Mouse (Mus musculus): ENCODE data around the gene Kdm7a. TPM values are rescaled to one million over a fixed set of nuclear protein-coding genes. Genes with fewer than 3 reads are reported as not detected.

Gene Kdm7a
- total RNA-seq, 4 experiments from 2014 or later: 28.1 to 37.5 (median 29.3) TPM

DNA sequence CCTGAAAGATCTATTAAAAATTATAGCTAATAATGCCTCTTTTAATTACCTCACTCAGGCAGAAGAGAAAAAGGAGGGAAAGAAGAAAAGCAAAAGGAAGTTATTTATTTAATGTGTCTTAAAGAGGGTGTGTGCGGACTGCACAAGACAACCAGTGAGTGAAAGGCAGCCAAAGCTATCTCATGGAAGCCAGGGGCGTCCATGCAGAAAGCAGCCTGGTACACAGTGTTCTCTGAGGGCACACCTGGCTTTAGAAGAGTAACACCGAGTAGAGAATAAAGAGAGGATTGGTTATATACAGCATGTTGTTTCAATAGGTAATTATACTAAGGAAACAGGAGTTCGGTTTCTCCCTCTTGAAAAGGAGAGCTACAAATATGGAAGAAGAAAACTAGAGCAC is 1.6 kb upstream of the Kdm7a start:
- DNase-seq (ENCODE audit: low spot score in 2 of 2): no peak

DNA sequence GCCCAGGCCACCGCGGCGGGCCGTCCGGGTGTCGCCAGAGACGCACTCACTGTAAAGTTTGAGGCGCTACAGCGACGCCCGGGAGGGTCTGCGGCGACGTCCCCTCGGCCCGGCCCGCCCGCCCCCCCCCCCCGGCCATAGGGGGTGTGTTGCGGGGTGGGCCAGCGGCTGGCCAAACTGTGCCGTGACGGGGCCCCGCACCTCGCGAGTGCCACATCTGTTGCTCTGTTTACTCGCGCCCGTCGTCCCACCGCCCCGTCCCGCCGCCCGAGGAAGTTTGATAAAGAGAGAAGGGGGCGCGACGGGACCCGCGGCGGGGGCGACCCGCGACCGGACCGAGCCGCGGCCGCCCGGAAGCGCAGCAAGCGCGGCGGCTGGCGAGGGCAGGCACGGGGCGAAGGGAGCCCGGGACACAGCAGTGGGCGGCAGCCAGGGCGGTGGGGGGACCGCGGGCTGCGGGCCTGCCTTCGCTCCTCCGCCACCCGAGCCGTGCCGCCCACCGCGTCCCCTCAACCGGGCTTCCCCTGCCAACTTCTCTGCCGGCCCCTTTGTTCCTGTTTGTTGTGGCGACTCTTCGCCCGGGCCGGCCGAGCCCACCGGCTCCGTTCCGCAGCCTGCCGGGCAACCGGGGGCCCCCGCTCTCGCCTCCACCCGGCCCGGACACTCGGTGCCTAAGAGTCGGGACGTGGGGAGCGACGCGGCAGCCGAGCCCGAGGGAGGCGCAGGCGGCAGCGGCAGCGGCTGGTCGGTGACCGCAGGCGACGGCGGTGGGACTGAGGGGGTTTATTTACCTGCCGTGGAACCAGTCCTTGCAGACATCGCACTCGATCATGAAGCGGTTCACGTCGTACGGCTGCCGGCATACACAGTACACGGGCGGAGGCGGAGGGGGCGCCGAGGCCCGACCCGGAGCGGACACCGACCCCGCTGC is 674 bp downstream of the Kdm7a start:
- DNase-seq (ENCODE audit: low spot score in 2 of 2): peak; percentile 21 to 55

DNA sequence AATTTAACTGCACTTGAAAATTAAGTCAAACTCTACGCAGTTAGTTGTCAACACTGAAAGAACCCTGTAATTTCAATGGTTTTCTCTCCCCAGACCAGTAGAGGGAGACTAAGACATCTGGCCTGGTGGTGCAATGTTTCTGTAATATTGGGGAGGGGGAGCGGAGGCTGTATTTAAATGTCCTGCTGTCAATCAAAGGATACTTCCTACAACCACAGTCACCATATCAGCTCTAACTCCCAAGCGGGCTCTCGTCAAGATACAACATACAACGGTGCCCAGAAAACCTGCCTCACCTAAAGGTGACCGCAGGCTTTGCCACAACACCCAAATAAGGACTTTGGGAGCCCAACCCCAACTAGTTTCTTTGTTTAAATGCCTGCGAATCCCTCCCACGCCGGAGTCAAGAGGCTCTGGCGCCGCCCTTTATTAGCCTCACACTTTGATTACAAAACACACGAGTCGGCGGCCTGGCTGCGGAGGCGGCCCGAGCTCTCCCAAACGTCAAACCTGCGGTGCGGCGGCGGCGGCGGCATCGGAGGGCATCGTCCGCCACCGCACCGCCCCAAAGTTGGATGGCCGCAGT is 1.4 kb downstream of the Kdm7a start:
- DNase-seq (ENCODE audit: low spot score in 2 of 2): peak in 1 of 2 experiments; percentile 23

DNA sequence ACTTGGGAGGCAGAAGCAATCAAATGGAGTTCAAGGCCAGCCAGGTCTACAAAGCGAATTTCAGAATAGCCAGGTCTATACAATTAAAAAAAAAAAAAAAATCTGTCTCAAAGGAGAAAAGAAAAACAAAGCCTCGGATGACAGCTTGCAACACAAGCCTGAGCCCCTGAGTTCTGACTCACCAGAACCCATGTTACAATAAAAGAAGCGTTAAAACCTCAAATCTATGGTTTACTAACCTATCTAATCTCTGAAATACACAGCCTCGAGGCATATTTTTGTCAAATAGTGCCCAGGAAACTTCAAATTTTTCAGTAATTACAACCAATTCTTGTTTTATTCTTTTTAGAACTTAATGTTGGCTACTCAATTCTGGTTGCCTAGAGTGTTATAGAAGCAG is 2.1 kb downstream of the Kdm7a start:
- no peak for DNase-seq (ENCODE audit: low spot score in 2 of 2)

DNA sequence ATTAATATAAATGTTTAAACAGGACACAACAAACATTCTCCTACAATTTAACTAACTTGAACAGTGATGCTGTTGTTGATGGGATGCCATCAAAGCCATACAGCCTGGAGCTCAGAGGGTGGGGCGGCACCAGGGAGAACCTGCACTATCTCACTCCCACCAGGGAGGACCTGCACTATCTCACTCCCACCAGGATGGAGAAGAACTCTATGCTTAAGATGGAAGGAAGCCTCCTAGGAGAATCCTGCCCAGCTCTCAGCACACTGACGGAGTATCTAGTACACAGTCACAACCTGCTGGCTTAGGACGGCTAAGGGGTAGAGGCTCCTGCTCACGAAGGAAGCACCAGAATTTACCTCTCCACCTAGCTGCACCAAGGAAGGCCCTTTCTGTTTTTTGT is 3.4 kb downstream of the Kdm7a start:
- DNase-seq (ENCODE audit: low spot score in 2 of 2): no peak

DNA sequence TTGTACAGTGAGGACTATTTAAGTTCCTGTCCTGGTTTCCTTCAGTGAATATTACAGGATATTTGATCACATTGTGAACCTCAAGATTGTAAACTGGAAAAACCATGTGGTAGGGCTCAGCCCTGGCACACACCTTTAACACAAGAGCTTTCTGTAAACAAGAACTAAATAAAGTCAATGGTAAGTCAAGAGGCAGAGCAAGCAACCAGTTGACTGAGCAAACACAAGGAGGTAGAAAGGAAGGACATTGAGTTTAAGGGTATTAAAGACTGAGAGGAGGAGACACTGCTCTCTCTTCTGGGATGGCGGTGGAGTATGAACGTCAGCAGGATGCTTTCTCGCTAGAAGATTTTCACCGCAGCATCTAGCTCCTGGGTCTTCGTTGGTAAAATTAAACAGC is 13.6 kb downstream of the Kdm7a start:
- no peak for DNase-seq (ENCODE audit: low spot score in 2 of 2)

DNA sequence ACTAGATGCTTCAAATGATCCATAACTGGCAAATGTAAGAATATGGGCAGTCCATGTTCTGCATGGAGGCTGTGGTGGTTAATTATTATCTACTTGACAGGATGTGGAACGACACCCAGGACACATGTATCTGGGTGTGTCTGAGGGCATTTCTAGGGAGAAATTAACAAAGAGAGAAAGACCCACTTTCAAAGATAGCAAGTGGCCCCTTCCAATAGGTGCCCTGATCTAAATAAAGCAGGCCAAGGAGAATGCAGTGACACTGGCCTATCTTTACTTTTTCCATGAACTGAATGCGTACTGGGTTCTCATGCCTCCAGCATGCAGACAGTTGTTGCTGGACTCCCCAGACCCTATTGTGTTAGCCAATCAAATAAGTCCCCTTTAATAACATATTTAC is 15.1 kb downstream of the Kdm7a start:
- no peak for DNase-seq (ENCODE audit: low spot score in 2 of 2)

DNA sequence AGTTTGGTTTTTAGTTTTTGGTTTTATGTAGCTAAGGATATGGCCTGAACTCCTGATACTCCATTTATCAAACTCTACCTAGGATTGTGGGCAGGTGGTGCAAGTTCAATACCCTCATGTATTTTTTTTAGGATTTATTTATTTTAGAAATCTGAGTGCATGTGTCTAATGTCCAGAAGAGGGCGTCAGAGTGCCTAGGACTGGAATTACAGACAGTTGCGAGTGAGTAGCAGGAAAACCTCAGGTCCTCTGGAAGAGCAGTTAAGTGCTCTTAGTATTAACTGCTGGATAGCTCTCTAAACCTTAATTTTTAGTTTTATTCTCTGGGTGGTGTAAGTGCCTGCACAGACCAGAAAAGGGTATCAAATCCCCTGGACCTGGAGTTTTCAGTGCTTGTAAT is 19.4 kb downstream of the Kdm7a start:
- no peak for DNase-seq (ENCODE audit: low spot score in 2 of 2)

DNA sequence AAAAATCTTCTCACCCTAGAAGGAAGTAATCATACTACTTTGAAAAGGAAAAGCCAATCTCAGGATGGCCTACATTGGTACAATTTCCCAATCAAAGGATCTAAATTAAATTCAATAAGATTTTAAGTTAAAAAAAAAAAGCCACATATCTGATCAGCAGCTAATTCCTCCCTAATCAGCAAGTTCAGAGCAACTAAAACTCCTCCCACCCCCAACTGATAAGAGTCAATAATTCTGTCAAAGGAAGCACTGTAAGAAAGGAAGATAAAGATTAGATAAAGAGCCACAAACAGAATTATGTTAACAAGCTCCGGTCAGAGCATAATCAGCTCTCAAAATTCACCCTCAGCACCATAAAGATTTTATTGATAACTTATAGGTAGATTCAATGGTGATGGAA is 37.5 kb downstream of the Kdm7a start:
- DNase-seq (ENCODE audit: low spot score in 2 of 2): no peak

DNA sequence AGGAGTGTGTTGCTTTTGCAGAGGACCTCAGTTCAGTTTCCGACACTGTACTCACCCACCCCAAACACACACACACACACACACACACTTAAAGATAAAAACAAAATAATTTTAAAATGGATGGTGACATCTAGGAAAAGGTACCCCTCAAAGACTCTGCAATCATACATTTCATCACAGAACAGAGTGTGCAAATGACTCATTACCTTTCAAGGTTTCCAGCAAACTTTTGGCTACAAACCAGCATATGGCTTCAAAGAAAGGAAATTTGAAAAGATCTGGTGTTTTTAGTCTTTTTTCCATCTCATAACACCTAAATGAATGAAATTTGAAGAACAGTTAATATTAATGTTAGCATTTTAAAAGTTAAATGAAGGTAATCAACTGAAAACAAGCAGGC is 41.7 kb downstream of the Kdm7a start:
- no peak for DNase-seq (ENCODE audit: low spot score in 2 of 2)

DNA sequence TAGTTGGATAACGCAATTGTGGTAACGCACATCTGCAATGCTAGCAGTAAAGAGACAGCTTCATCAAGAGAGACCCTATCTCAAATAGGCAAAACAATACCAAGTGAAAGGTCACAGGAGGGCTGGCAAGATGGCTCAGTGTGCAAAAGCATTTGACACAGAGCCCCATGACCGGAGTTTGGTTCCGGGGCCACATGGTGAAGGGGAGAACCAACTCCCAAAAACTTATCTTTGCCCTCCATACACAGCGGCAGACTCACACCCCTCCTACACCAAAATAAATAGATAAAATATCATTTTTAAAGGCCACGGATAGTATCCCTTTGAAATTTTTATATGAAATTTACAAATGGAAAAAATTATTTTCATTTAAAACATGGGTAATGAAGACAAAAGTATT is 44.6 kb downstream of the Kdm7a start:
- no peak for DNase-seq (ENCODE audit: low spot score in 2 of 2)

DNA sequence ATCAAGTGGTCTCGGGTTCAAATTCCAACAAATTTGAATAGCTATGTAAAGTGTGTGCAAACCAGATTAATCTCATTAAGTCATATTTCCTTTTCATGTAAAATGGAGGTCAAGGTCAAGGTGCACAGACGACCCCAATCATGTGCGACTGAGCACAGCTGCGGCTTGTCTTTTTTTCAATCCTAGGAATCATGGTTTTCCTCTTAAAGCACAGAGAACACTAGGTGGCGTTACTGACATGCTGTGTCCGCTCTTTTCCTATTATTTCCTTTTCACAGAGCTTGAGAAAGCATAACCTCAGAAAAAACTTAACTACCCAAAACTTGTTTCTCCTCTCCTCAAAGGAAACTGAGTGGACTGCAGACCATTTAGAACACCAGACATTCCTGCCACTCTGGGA is 60.5 kb downstream of the Kdm7a start:
- DNase-seq (ENCODE audit: low spot score in 2 of 2): no peak

DNA sequence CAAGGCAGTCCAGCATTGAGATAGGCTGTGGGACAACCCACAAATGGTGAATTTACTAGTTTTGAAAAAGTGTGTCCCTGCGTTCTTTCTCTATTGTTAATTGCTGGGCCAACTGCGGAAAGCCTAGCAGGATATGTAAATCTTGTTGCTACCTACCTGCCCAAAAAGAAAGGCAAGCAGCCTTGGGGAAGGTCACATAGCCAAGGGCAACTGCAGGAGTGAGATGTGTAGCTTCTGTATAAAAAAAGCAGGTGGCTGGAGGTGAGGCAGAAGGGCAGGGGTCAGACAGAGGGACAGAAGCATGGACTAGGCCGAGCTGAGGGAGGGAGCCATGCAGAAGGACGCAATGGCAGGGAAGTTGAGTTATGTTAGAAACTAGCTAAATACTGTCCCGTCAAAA is 74.0 kb downstream of the Kdm7a start:
- DNase-seq (ENCODE audit: low spot score in 2 of 2): no peak

DNA sequence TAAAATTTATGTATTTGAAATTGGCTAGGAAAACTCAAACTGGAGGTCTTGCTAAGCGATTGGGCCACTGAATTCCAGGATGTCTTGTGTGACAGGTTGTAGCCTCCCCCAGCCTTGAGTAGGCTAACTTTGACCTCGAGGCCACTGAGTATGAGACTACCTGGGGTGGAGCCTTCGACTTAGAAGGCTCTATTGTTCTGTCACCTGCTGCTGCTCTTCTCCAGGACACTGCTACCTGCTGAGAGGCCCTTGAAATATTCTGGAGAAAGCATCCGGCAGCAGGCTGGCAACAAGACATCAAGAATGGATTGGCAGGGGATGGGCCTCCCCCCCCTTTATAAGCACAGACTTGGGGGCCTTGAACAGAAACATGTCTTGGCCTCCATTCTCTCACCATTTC is 75.1 kb downstream of the Kdm7a start:
- no peak for DNase-seq (ENCODE audit: low spot score in 2 of 2)

DNA sequence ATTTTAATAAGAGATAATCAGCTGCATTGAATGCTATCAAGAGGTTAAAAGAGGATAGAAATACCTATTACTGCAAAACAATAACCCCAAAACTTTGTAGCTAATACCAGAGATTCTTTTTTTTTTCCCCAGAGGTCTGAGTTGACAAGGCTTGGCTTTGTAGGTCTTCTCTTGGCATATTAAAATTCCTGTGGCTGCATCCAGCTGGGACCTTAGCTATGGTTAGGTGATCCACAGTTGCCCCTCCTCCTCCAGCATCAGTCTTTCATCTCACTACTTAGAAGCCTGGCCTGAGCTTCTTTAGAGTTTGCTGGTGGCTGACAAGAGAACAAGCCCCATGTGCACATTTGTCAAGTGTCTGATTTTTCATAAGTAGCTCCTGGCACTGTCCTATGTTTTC is 81.9 kb downstream of the Kdm7a start:
- no peak for DNase-seq (ENCODE audit: low spot score in 2 of 2)

DNA sequence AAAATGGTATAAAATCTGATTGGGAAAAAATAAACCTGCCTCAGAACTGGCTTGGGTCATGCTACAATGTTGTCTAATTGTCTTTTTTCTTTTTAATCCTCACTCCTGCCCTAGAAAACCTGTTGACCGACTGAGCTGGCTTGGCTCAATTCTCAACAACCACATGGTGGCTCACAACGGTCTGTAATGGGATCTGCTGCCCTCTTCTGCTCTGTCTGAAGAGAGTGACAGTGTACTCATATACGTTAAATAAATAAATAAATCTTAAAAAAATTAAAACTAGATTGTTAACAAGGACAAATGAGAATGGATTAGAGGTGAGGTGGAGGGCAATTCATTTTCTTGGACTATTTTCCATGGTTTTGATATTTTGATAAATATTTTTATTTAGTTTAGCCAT is 85.9 kb downstream of the Kdm7a start:
- DNase-seq (ENCODE audit: low spot score in 2 of 2): no peak

DNA sequence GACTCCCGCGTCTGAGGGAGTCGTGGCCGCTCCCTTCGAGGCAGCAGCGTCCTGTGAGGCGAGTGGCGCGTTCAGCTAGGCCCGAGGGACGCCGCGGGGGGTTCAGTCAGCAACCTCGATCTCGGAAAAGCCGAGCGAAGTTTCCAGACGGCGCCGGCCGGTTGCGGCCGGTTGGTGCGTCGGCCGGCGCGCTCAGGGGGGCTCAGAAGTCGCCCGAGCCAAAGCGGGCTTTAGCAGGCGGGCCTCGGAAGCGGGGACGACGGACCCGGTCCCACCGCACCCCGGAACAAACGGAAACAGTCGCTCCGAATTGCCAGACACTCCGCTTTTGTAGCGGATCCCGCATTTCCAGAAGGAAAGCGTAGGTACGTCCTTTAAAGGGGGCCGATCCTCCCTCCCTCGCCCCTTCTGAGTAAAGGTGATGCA is 88.1 kb downstream of the Kdm7a start:
- no peak for DNase-seq (ENCODE audit: low spot score in 2 of 2)

DNA sequence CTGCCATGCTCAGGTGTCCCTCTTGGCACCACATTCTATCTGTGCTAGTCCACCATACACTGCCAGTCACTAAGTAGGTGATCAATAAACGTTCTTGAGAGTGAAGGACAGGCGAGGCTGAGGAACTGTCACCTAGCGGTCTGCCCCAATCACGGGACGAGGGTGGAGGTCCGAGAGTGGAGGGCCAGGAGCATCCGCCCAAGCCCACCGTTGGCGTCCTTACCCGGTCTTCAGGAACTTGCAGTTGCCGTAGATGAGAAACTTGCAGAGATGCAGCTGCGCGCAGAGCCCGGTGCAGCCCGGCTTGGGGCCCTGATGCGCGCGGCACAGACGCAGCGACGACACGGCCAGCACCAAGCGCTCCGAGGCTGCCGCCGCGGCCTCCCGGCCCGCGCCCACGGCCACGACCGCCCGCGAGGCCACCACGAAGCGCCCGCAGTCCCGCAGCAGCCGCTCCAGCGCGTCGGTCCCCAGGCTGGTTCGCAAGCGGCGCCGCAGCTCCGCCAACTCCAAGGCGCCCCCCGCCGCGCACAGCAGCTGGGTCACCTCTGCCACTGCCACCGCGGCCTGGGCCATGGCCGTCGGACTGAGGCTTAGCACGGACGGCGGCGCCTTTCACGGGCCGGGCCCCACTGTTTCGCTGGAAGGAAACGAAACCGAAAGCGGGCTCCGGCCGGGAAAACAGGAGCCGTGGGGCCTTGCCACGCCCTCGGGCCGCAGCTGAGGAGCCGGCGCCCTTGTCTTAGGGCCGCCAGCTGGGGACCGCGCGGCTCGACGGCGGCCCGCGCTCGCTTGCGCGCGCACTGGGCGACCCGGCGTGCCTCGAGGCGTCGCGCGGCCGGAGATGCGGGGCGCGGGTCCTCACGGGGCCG is 88.8 kb downstream of the Kdm7a start, which contains the start of gene Parp12:
Gene Parp12 (minus strand): TSS at position 766 of the 872 bp plus-strand sequence.
- DNase-seq (ENCODE audit: low spot score in 2 of 2): peak; percentile 18 to 21

DNA sequence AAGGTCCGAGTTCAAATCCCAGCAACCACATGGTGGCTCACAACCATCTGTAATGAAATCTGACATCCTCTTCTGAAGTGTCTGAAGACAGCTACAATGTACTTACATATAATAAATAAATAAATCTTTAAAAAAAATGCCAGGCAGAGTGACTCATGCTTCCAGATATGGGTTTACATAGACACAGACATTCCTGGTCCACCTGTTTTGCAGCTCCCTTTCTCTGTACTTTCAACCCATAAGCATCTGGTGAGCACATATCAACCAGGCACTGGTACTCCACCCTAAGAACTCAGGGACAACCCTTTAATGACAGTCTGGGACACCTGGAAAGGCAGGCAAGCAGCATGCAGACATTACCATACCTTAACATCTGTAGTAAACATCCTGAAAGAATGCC is 91.2 kb downstream of the Kdm7a start:
- no peak for DNase-seq (ENCODE audit: low spot score in 2 of 2)

DNA sequence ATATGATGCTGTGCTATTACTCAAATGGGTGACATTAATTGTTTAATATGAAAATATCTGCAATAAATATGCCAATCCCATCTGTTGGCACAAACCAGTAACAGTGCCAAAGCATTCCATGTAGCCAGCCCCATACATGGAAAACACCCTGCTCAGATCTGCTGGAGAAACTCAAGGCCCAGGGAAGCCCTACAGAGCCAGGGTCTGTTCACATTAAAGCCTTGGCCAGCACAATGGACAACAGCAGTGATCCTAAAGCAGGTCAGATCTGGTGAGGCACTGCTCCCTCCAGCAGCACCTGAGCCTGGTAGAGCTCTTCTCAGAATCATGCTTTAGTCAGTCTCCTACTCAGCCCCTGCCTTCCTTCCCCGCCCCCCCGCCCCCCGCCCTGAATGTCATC is 93.4 kb downstream of the Kdm7a start:
- no peak for DNase-seq (ENCODE audit: low spot score in 2 of 2)

DNA sequence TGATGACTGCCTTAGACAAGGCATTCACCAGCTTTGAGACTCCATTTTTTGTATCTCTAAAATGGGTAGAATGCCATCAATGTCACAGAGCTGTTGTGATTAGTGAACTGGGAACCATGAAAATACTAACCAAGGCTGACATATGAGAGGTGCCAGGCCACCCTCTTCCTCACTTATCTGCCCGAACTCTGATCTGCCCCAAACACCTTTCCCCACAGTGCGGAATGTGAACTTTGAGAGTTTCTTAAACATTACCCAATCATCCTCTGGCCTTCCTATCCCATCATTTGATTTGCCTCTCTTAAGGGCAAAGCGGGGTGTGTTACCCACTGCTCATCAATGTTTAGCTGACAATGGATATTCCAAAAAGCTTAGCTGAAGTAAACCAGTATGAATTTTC is 93.9 kb downstream of the Kdm7a start:
- DNase-seq (ENCODE audit: low spot score in 2 of 2): no peak

DNA sequence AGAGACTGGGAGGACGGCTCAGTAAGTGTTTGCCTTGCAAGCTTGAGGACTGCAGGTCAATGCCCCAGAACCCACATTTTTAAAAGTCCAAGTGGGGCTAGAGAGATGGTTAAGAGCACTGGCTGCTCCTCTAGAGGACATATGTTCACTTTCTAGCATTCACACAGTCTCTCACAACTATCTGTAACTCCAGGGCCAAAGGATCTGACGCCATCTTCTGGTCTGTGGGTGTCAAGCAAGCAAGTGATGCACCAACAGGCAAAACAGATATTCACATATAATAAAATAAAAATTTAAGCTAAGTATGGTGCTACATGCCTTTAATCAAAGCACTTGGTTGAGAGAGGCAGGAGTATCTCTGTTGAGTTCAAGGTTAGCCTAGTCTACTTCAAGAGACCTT is 99.8 kb downstream of the Kdm7a start:
- no peak for DNase-seq (ENCODE audit: low spot score in 2 of 2)
